Mouse (Mus musculus): ENCODE measurements around the gene Mfsd4a.

Gene Mfsd4a

GRCm38 (mm10) chr1:132067261-132068255, at the start of gene Mfsd4a:
Gene Mfsd4a (minus strand): TSS chr1:132068062.
- TF ChIP-seq GATA4 (IDR thresholded peaks at IDR 0.05; ENCODE audit: insufficient replicate concordance, low read length), result no peak

GRCm38 (mm10) chr1:132116606-132117005, 48.7 kb upstream of the Mfsd4a start:
- no peak for TF ChIP-seq GATA4 (IDR thresholded peaks at IDR 0.05; ENCODE audit: insufficient replicate concordance, low read length)

- TF ChIP-seq GATA4 (IDR thresholded peaks at IDR 0.05; ENCODE audit: insufficient replicate concordance, low read length), result no peak
Observed at GRCm38 (mm10) chr1:132113098-132113497, 45.2 kb upstream of the Mfsd4a start.

GRCm38 (mm10) chr1:132112426-132112825, 44.6 kb upstream of the Mfsd4a start:
- no peak for TF ChIP-seq GATA4 (IDR thresholded peaks at IDR 0.05; ENCODE audit: insufficient replicate concordance, low read length)

- TF ChIP-seq GATA4 (IDR thresholded peaks at IDR 0.05; ENCODE audit: insufficient replicate concordance, low read length), result no peak
Observed at GRCm38 (mm10) chr1:132111411-132111810, 43.5 kb upstream of the Mfsd4a start.

- TF ChIP-seq GATA4 (IDR thresholded peaks at IDR 0.05; ENCODE audit: insufficient replicate concordance, low read length), result no peak
Observed at GRCm38 (mm10) chr1:132109368-132109767, 41.5 kb upstream of the Mfsd4a start.

- TF ChIP-seq GATA4 (IDR thresholded peaks at IDR 0.05; ENCODE audit: insufficient replicate concordance, low read length), result no peak
Observed at GRCm38 (mm10) chr1:132104353-132104752, 36.5 kb upstream of the Mfsd4a start.

GRCm38 (mm10) chr1:132101953-132102697, 34.3 kb upstream of the Mfsd4a start:
- no peak for TF ChIP-seq GATA4 (IDR thresholded peaks at IDR 0.05; ENCODE audit: insufficient replicate concordance, low read length)

- TF ChIP-seq GATA4 (IDR thresholded peaks at IDR 0.05; ENCODE audit: insufficient replicate concordance, low read length), result no peak
Observed at GRCm38 (mm10) chr1:132099775-132100174, 31.9 kb upstream of the Mfsd4a start.

GRCm38 (mm10) chr1:132099016-132099415, 31.2 kb upstream of the Mfsd4a start:
- TF ChIP-seq GATA4 (IDR thresholded peaks at IDR 0.05; ENCODE audit: insufficient replicate concordance, low read length), result no peak

GRCm38 (mm10) chr1:132098076-132098475, 30.2 kb upstream of the Mfsd4a start:
- no peak for TF ChIP-seq GATA4 (IDR thresholded peaks at IDR 0.05; ENCODE audit: insufficient replicate concordance, low read length)

GRCm38 (mm10) chr1:132095356-132096004, 27.6 kb upstream of the Mfsd4a start:
- no peak for TF ChIP-seq GATA4 (IDR thresholded peaks at IDR 0.05; ENCODE audit: insufficient replicate concordance, low read length)

GRCm38 (mm10) chr1:132093269-132093668, 25.4 kb upstream of the Mfsd4a start:
- no peak for TF ChIP-seq GATA4 (IDR thresholded peaks at IDR 0.05; ENCODE audit: insufficient replicate concordance, low read length)

- TF ChIP-seq GATA4 (IDR thresholded peaks at IDR 0.05; ENCODE audit: insufficient replicate concordance, low read length), result no peak
Observed at GRCm38 (mm10) chr1:132090266-132090665, 22.4 kb upstream of the Mfsd4a start.

- no peak for TF ChIP-seq GATA4 (IDR thresholded peaks at IDR 0.05; ENCODE audit: insufficient replicate concordance, low read length)
Observed at GRCm38 (mm10) chr1:132089767-132090166, 21.9 kb upstream of the Mfsd4a start.

Data from liver, adult (tissue).